Mouse (Mus musculus): Measurements from ENCODE around the gene Asb15. TPM values are rescaled to one million over a fixed set of nuclear protein-coding genes. Genes with fewer than 3 reads are reported as not detected.

Asb15 gene
- polyA plus RNA-seq, 1 experiment from 2014 or later: 0.12 TPM

- H3K4me2 ChIP-seq (replicated peaks): no peak overlapping the region
- H3K27ac ChIP-seq: no peak overlapping the region
- ATAC-seq (ENCODE audit: low FRiP score) (no peak), DNase-seq (ENCODE audit: low spot score) (no peak)
- no peak overlapping the region for H3K9ac ChIP-seq
- no peaks in the 10 kb centered on the region for H3K4me1 ChIP-seq (replicated peaks; ENCODE audit: control insufficient read depth, insufficient read depth, low read length)
- H3K27me3 ChIP-seq (ENCODE audit: control insufficient read depth, insufficient read depth, low read length): no peaks in the 10 kb centered on the region
- WGBS: 81% methylated on average over 4 of the region's 4 CpGs
- no peak overlapping the region for H3K4me3 ChIP-seq (replicated peaks; ENCODE audit: low read length)
- H3K9me3 ChIP-seq (ENCODE audit: control insufficient read depth, low read length): no peaks in the 10 kb centered on the region
- no peaks in the 10 kb centered on the region for H3K36me3 ChIP-seq (replicated peaks; ENCODE audit: control insufficient read depth, insufficient read depth)
These were observed 72.8 kb downstream of the Asb15 start for GRCm38 (mm10) chr6:24600726-24601125.

DNA sequence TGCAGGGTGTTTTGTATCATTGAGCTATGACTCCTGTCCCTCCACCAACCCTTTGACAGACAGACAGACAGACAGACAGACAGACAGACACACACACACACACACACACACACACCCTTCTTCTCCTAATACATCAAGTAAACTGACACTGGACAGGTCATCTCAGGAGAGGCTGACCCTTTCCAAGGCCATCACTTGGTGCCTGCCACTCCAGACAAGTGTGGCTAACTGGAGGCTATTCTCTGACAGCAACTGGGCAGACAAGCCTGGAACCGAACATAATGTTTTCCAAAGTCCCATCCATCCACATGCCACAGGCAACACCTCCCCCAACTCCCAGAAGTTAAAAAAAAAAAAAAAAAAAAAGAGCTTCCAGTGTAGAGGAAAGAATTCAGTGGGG lies 73.7 kb downstream of the Asb15 start:
- H3K36me3 ChIP-seq (replicated peaks; ENCODE audit: control insufficient read depth, insufficient read depth): no peaks in the 10 kb centered on the region
- 56% methylated on average over 1 of the region's 1 CpGs for WGBS
- no peaks in the 10 kb centered on the region for H3K4me1 ChIP-seq (replicated peaks; ENCODE audit: control insufficient read depth, insufficient read depth, low read length)
- DNase-seq (ENCODE audit: low spot score) (no peak), ATAC-seq (ENCODE audit: low FRiP score) (no peak)
- no peaks in the 10 kb centered on the region for H3K27me3 ChIP-seq (ENCODE audit: control insufficient read depth, insufficient read depth, low read length)
- no peak overlapping the region for H3K27ac ChIP-seq
- no peak overlapping the region for H3K9ac ChIP-seq
- no peaks in the 10 kb centered on the region for H3K9me3 ChIP-seq (ENCODE audit: control insufficient read depth, low read length)
- H3K4me3 ChIP-seq (replicated peaks; ENCODE audit: low read length): no peak overlapping the region
- no peak overlapping the region for H3K4me2 ChIP-seq (replicated peaks)

DNA sequence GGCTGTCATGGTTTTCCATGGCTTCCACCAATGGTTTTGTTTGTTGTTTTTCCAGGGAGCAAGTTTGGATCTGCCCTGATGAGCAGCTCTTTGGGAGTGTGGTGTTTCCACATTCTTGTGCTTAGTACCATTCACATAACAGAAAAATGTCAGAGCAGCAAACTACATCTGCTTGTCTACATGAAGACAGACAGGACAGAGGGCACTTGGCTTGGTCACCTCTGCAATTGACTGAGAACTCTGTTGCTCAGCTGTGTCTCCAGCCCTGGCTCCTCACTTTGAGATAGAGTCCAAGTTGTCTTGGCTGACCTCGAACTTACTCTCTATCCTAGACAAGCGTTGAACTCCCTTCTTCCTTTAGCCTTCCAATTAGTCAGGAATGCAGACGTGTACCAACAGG lies 74.4 kb downstream of the Asb15 start:
- Histone ChIP-seq H3K9me3 (ENCODE audit: control insufficient read depth, low read length) (no peaks in the 10 kb centered on the region), H3K27ac (no peak overlapping the region), H3K9ac (no peak overlapping the region), H3K27me3 (ENCODE audit: control insufficient read depth, insufficient read depth, low read length) (no peaks in the 10 kb centered on the region), H3K4me2 (replicated peaks) (no peak overlapping the region), H3K4me3 (replicated peaks; ENCODE audit: low read length) (no peak overlapping the region), H3K36me3 (replicated peaks; ENCODE audit: control insufficient read depth, insufficient read depth) (no peaks in the 10 kb centered on the region), H3K4me1 (replicated peaks; ENCODE audit: control insufficient read depth, insufficient read depth, low read length) (no peaks in the 10 kb centered on the region)
- DNase-seq (ENCODE audit: low spot score): no peak
- no peak for ATAC-seq (ENCODE audit: low FRiP score)
- WGBS: 91% methylated on average over 3 of the region's 3 CpGs

DNA sequence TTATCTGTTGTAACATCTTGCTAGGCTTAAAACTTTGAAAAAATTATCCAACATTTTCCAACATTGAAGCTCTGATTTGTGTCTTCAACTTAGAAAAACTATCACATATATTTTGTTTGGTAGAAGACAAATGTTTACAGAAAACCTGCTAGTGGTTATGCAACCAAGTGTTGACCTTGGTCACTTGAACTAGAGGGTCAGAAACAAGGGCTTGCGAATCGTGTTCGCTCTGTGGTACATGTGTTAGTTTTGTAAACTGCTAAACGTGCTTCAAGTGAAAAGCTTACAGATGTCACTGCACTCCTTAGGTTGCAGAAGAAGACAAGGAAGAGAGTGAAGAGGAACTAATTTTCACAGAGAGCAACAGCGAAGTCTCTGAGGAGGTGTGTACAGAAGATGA lies 75.0 kb downstream of the Asb15 start:
- Histone ChIP-seq H3K27me3 (ENCODE audit: control insufficient read depth, insufficient read depth, low read length) (no peaks in the 10 kb centered on the region), H3K36me3 (replicated peaks; ENCODE audit: control insufficient read depth, insufficient read depth) (no peaks in the 10 kb centered on the region), H3K4me2 (replicated peaks) (no peak overlapping the region), H3K4me3 (replicated peaks; ENCODE audit: low read length) (no peak overlapping the region), H3K4me1 (replicated peaks; ENCODE audit: control insufficient read depth, insufficient read depth, low read length) (no peaks in the 10 kb centered on the region), H3K9ac (no peak overlapping the region), H3K9me3 (ENCODE audit: control insufficient read depth, low read length) (no peaks in the 10 kb centered on the region), H3K27ac (no peak overlapping the region)
- no peak for ATAC-seq (ENCODE audit: low FRiP score)
- 94% methylated on average over 5 of the region's 5 CpGs for WGBS
- no peak for DNase-seq (ENCODE audit: low spot score)

DNA sequence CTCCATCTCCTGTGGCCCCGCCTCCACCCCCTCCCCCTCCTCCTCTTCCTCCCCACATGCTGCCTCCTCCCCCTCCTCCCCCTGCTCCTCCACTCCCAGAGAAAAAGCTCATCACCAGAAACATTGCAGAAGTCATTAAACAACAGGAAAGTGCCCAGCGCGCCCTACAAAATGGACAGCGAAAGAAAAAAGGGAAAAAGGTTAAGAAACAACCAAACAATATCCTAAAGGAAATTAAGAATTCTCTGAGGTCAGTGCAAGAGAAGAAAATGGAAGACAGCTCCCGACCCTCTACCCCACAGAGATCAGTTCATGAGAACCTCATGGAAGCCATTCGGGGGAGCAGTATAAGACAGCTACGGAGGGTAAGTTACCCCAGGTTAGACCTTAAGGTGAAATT lies 76.3 kb downstream of the Asb15 start:
- H3K4me2 ChIP-seq (replicated peaks): no peak overlapping the region
- no peak overlapping the region for H3K4me3 ChIP-seq (replicated peaks; ENCODE audit: low read length)
- ATAC-seq (ENCODE audit: low FRiP score) (no peak), DNase-seq (ENCODE audit: low spot score) (no peak)
- no peaks in the 10 kb centered on the region for H3K9me3 ChIP-seq (ENCODE audit: control insufficient read depth, low read length)
- H3K9ac ChIP-seq: no peak overlapping the region
- WGBS: 96% methylated on average over 7 of the region's 7 CpGs
- no peaks in the 10 kb centered on the region for H3K36me3 ChIP-seq (replicated peaks; ENCODE audit: control insufficient read depth, insufficient read depth)
- H3K27ac ChIP-seq: no peak overlapping the region
- H3K4me1 ChIP-seq (replicated peaks; ENCODE audit: control insufficient read depth, insufficient read depth, low read length): no peaks in the 10 kb centered on the region
- H3K27me3 ChIP-seq (ENCODE audit: control insufficient read depth, insufficient read depth, low read length): no peaks in the 10 kb centered on the region

DNA sequence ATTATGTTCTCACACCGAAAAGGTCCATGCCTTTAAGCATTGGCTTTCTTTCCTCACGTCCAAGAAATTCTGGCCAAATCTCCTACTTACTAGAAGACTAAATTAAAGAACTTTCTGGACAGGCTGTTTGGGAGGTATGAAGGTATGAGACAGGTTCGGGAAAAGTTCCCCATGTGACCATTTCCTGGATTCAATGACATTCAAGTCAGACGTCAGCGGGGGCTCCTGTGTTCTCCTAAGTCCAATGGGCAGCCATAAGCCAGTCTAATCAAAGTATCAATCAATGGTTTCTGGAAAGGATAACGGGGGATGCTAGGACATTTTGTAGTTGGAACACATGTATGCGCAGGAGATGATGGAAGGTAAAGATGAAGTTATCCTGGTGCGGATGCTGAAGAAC lies 77.7 kb downstream of the Asb15 start:
- no peaks in the 10 kb centered on the region for H3K36me3 ChIP-seq (replicated peaks; ENCODE audit: control insufficient read depth, insufficient read depth)
- 93% methylated on average over 8 of the region's 8 CpGs for WGBS
- no peak overlapping the region for H3K27ac ChIP-seq
- ATAC-seq (ENCODE audit: low FRiP score): no peak
- no peak for DNase-seq (ENCODE audit: low spot score)
- H3K27me3 ChIP-seq (ENCODE audit: control insufficient read depth, insufficient read depth, low read length): no peaks in the 10 kb centered on the region
- H3K4me2 ChIP-seq (replicated peaks): no peak overlapping the region
- no peak overlapping the region for H3K4me3 ChIP-seq (replicated peaks; ENCODE audit: low read length)
- no peak overlapping the region for H3K9ac ChIP-seq
- H3K4me1 ChIP-seq (replicated peaks; ENCODE audit: control insufficient read depth, insufficient read depth, low read length): no peaks in the 10 kb centered on the region
- no peaks in the 10 kb centered on the region for H3K9me3 ChIP-seq (ENCODE audit: control insufficient read depth, low read length)

DNA sequence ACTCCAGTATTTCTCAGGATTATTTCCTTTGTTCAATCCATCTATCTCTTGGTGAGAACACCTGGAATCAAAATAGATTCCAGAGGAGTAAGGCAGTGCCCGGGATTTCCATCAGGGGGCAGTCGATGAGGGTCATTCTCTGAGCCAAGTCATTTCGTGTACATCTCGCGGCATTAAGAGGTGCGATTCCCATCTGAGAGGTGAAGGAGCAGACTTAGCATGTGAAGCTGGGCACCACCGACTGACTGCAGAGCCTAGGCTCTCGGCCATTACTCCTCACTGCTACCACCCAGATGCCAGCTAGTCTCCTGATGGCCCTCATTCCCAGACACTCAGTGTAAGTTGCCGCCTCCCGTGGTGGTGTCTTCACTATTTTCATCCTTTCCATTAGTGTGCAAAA lies 78.6 kb downstream of the Asb15 start:
- H3K4me1 ChIP-seq (replicated peaks; ENCODE audit: control insufficient read depth, insufficient read depth, low read length): no peaks in the 10 kb centered on the region
- WGBS: 77% methylated on average over 10 of the region's 10 CpGs
- DNase-seq (ENCODE audit: low spot score): no peak
- no peaks in the 10 kb centered on the region for H3K9me3 ChIP-seq (ENCODE audit: control insufficient read depth, low read length)
- H3K27ac ChIP-seq: no peak overlapping the region
- ATAC-seq (ENCODE audit: low FRiP score): no peak
- H3K4me2 ChIP-seq (replicated peaks): no peak overlapping the region
- no peaks in the 10 kb centered on the region for H3K27me3 ChIP-seq (ENCODE audit: control insufficient read depth, insufficient read depth, low read length)
- no peak overlapping the region for H3K9ac ChIP-seq
- no peaks in the 10 kb centered on the region for H3K36me3 ChIP-seq (replicated peaks; ENCODE audit: control insufficient read depth, insufficient read depth)
- H3K4me3 ChIP-seq (replicated peaks; ENCODE audit: low read length): no peak overlapping the region

DNA sequence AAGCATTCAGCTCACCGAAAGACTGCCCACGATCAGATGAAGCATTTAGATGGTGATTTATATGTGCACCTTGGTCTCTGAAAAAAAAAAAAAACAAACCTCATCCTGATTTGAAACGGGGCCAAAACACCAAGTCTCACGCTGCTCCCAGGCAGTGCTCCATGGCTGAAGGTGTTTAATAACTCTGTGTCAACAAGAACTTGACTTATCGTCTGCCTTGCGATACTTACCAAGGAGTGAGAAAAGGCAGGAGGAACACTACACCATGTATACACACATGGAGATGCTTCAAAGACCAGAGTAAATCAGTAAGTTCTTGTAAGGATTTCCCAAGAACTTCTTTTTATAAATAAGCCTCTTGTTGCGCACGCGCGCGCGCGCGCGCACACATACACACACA lies 79.6 kb downstream of the Asb15 start:
- H3K4me1 ChIP-seq (replicated peaks; ENCODE audit: control insufficient read depth, insufficient read depth, low read length): no peaks in the 10 kb centered on the region
- no peaks in the 10 kb centered on the region for H3K27me3 ChIP-seq (ENCODE audit: control insufficient read depth, insufficient read depth, low read length)
- H3K27ac ChIP-seq: no peak overlapping the region
- H3K4me3 ChIP-seq (replicated peaks; ENCODE audit: low read length): no peak overlapping the region
- H3K4me2 ChIP-seq (replicated peaks): no peak overlapping the region
- no peak overlapping the region for H3K9ac ChIP-seq
- 92% methylated on average over 15 of the region's 15 CpGs for WGBS
- no peaks in the 10 kb centered on the region for H3K9me3 ChIP-seq (ENCODE audit: control insufficient read depth, low read length)
- peaks cover 3% of the 10 kb centered on the region; the same call in 1 of the 2 replicates for H3K36me3 ChIP-seq (replicated peaks; ENCODE audit: control insufficient read depth, insufficient read depth)
- ATAC-seq (ENCODE audit: low FRiP score) (no peak), DNase-seq (ENCODE audit: low spot score) (no peak)

DNA sequence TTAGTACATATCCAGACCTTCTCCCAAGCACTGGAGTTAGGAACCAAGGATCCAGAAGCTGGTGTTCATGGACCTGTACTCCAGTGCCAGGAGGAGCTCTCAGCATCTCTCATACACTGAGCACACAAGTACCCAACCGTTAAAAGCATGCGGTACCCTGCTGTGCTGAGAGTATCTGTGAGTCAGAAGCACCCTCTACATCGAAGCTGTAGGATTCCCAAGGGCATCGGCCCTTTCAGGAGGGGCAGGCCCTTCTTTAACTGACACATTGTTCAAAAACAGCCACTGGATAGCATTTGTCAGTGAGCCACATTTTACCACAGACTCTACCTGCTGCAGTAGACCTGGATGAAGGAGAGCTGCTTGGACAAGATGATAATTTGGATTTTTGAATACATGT lies 80.2 kb downstream of the Asb15 start:
- 77% methylated on average over 4 of the region's 4 CpGs for WGBS
- Histone ChIP-seq H3K4me3 (replicated peaks; ENCODE audit: low read length) (no peak overlapping the region), H3K4me2 (replicated peaks) (no peak overlapping the region), H3K4me1 (replicated peaks; ENCODE audit: control insufficient read depth, insufficient read depth, low read length) (no peaks in the 10 kb centered on the region), H3K27ac (no peak overlapping the region), H3K36me3 (replicated peaks; ENCODE audit: control insufficient read depth, insufficient read depth) (peaks cover 9% of the 10 kb centered on the region), H3K9ac (no peak overlapping the region), H3K9me3 (ENCODE audit: control insufficient read depth, low read length) (no peaks in the 10 kb centered on the region), H3K27me3 (ENCODE audit: control insufficient read depth, insufficient read depth, low read length) (no peaks in the 10 kb centered on the region)
- no peak for ATAC-seq (ENCODE audit: low FRiP score)
- no peak for DNase-seq (ENCODE audit: low spot score)

DNA sequence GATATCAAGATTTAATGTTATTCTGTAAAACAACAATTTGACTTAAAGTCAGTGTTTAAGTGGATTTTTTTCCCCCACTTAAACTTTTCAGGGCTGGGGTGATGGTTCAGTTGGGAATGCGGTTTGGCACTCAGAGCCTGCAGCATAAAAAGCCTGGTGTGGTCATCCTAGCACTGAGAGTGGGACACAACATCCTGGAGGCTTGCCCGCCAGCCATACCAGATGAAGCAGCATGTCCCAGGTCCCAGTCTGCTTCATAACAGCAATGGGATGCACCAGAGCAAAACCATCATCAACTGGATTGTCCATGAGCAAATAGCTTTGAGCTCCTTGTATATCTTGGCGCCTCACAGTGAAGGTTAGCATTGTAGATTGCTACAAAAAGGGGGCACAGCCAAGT lies 80.7 kb downstream of the Asb15 start:
- Histone ChIP-seq H3K27me3 (ENCODE audit: control insufficient read depth, insufficient read depth, low read length) (no peaks in the 10 kb centered on the region), H3K4me2 (replicated peaks) (no peak overlapping the region), H3K4me3 (replicated peaks; ENCODE audit: low read length) (no peak overlapping the region), H3K4me1 (replicated peaks; ENCODE audit: control insufficient read depth, insufficient read depth, low read length) (no peaks in the 10 kb centered on the region), H3K9ac (no peak overlapping the region), H3K36me3 (replicated peaks; ENCODE audit: control insufficient read depth, insufficient read depth) (peaks cover 14% of the 10 kb centered on the region), H3K9me3 (ENCODE audit: control insufficient read depth, low read length) (no peaks in the 10 kb centered on the region), H3K27ac (no peak overlapping the region)
- ATAC-seq (ENCODE audit: low FRiP score) (no peak), DNase-seq (ENCODE audit: low spot score) (no peak)
- WGBS: 92% methylated on average over 3 of the region's 3 CpGs
